Mouse (Mus musculus) limb, embryonic 13.5 days (tissue): ENCODE data around the gene Rassf2. TPM values are rescaled to one million over a fixed set of nuclear protein-coding genes. Genes with fewer than 3 reads are reported as not detected.

Experiments
- ATAC-seq: fragments of 200-750 bp; cut with Nextera tagmentation; 2 replicates; pipeline ENCODE4 v1.8.0; 2017; ENCODE audit warnings: low read depth, moderate number of reproducible peaks, moderate TSS enrichment; ENCODE audit not compliant: low FRiP score
- H3K27ac ChIP-seq: fragments of 300-500 bp; sonication (generic); 2 replicates; pipeline ENCODE4 v1.5.1; 2015; ENCODE audit warnings: inconsistent platforms, mild to moderate bottlenecking, moderate library complexity
- H3K27me3 ChIP-seq: fragments of 300-500 bp; sonication (generic); 2 replicates; pipeline ENCODE4 v1.6.1; 2015; ENCODE audit warnings: mild to moderate bottlenecking, inconsistent platforms
- H3K36me3 ChIP-seq: fragments of 300-500 bp; sonication (generic); 2 replicates; pipeline ENCODE4 v1.6.1; 2015; ENCODE audit warnings: inconsistent platforms, mild to moderate bottlenecking, moderate library complexity
- H3K4me1 ChIP-seq: fragments of 300-500 bp; sonication (generic); 2 replicates; pipeline ENCODE4 v1.6.1; 2015; ENCODE audit warnings: inconsistent platforms
- H3K4me2 ChIP-seq: fragments of 300-500 bp; sonication (generic); replicated peaks from 2 replicates; pipeline ENCODE4 v1.6.1; 2015; ENCODE audit warnings: inconsistent platforms, mild to moderate bottlenecking, moderate library complexity
- H3K4me3 ChIP-seq: fragments of 300-500 bp; sonication (generic); 2 replicates; pipeline ENCODE4 v1.5.1; 2015; ENCODE audit warnings: moderate library complexity, mild to moderate bottlenecking, inconsistent platforms
- H3K9ac ChIP-seq: fragments of 300-500 bp; sonication (generic); 2 replicates; pipeline ENCODE4 v1.6.1; 2015; ENCODE audit warnings: mild to moderate bottlenecking, inconsistent platforms
- H3K9me3 ChIP-seq: fragments of 300-500 bp; sonication (generic); 2 replicates; pipeline ENCODE4 v1.6.1; 2016; ENCODE audit warnings: inconsistent platforms
- WGBS: fragments of 180-500 bp; shearing (Covaris S2); methylation state at CpG from one replicate; pipeline ENCODE4 v1.1.7; 2015; 5-methylcytosine and 5-hydroxymethylcytosine counted together
- polyA plus RNA-seq: library from polyadenylated mRNA; unstranded; fragments of >200 nt; fragmentation: Nextera tagmentation; extraction: Ambion mirVana; gene quantifications from 2 replicates; pipeline ENCODE4 v1.2.1, GENCODE M21; 2015

Gene Rassf2
- polyA plus RNA-seq, 1 experiment from 2014 or later: 9.5 TPM

DNA sequence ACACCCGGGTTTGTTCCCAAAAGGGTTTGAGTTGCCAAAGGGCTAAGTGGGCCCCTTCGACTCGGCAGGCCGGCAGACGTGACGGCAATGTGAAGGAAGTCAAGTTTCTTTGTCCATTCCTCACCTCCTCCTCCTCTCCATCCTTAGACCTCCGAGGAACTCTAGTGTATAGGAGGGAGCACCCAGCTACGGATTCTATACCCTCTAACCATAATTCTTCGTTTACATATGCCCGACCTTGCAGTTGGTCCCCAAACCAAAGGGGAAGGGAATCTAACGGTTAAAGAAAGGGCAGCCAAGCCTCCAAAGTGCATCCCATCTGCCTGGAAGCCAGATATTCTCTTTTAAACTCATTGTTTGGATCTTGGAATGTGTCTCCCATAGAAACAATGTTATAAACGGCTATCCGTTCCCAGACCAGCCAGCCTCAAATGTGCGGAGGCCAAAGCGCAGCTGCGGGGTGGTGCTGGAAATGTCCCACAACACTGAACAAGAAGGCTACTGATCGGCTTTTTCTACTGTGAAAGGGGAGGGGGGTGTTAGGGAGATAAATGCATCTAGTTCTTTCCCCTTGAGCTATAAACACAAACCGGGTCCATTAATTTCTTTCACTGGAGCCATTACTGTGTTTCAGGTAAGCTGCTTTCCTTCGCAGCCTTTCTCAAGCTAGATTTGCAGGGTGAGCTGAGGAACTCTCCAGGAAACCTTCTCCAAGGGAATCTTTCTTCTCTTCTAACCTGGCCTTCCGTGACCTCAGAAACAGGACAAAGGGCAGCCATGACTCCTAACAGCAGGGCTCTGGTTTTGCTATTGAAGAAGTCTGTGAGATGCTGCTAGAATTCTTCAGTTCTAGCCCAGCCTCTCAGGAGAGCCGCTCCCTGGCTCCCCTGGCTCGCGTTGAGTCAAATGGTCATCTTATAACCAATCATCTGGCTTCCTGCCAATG, 633 bp upstream of the Rassf2 start:
- Histone ChIP-seq H3K27me3 (peaks cover 55% of the 10 kb centered on the region), H3K4me3 (peak overlapping the region; percentile 60), H3K36me3 (no peaks in the 10 kb centered on the region), H3K4me1 (peaks cover 23% of the 10 kb centered on the region), H3K9ac (peak overlapping the region; percentile 71), H3K9me3 (no peaks in the 10 kb centered on the region), H3K27ac (peak overlapping the region; percentile 77), H3K4me2 (peak overlapping the region; percentile 92)
- 18% methylated on average over 23 of the region's 23 CpGs for WGBS
- ATAC-seq: peak; percentile 6; the same call in 1 of the 2 replicates

DNA sequence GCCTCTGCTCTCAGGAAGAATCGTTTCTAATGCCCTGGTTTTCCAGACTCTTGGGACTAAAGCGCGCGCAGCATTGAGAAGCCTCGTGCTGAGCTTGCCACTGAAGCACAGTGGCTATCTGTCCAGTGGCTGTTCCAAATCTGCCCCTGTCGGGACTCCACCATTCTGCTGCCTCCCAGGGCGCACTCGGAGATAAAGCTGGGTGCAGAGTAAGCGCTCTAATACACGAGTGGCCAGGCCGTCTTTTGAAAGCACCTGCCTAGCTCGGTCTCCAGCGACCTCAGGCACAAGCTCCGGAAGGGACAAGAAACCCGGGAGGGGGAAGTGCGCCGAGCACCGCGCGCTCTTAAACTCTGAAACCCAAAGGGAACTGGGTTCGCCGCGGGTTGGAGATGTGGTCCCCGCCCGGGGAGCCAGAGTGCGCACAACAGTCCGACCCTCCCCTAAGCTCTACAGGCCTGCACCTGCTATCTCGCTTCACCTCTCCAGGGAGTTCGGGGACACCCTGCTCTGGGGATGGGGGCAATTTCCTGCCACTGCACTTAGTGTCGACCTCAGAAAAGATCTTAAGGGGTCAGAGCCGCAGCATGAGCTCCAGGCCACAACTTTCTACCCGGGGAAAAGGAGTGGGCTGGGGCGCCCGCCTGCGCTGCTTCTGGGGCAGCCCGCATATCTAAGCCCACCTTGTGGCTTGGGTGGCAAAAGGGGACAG, 1.0 kb downstream of the Rassf2 start:
- Histone ChIP-seq H3K9me3 (no peaks in the 10 kb centered on the region), H3K9ac (peak overlapping the region; percentile 71), H3K4me2 (peak overlapping the region; percentile 92), H3K36me3 (no peaks in the 10 kb centered on the region), H3K4me1 (peaks cover 23% of the 10 kb centered on the region), H3K27ac (peak overlapping the region; percentile 22; the same call in 1 of the 2 replicates), H3K4me3 (peak overlapping the region; percentile 60), H3K27me3 (peaks cover 58% of the 10 kb centered on the region)
- peak; percentile 26 for ATAC-seq
- WGBS: under 1% methylated on average over 36 of the region's 36 CpGs

DNA sequence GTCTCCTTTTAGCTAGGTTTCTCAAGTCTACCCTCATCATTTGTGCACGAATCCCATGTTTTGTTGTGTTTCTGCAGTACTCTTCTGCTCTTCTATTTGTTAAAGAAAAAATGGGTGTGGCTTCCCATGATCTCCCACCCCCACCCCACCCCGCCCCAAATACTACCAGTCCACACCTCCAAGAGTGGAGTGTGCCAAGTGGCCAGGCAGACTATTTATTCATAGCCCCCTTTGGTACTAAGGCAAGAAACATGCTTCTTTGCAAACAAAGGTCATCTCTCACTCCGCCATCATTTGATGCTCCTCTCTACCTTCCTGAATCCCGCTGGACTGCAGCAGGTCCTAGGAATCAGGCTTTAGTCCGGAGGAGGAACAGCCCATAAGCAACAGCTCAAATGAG, 2.0 kb downstream of the Rassf2 start:
- H3K27ac ChIP-seq: no peak overlapping the region

DNA sequence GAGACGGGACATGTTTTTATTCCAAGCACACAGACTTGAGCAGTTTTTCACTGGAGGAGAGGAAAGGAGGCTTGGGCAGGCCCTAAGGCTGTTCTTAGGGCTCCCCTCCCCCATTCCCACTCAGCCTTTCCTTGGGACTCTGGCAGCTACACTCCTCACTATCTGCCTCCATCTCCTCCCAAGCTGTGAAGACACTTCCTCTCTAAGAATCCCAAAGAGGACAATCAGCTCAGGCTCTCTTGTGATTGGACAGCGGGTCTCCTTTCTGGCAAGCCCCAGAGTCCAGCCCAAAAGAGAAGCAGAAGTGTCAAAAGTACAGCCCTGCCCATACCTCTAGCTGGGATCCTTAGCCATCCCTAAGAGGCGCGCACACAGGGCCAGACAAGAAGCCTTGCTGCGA, 2.7 kb downstream of the Rassf2 start:
- no peaks in the 10 kb centered on the region for H3K9me3 ChIP-seq
- H3K4me1 ChIP-seq: peaks cover 23% of the 10 kb centered on the region
- no peaks in the 10 kb centered on the region for H3K36me3 ChIP-seq
- no peak overlapping the region for H3K4me3 ChIP-seq
- 50% methylated on average over 5 of the region's 5 CpGs for WGBS
- H3K27ac ChIP-seq: no peak overlapping the region
- peaks cover 58% of the 10 kb centered on the region for H3K27me3 ChIP-seq
- ATAC-seq: no peak
- 0 out of 2 replicates have a peak overlapping the region, but pooled peaks have one; percentile 92 for H3K4me2 ChIP-seq
- H3K9ac ChIP-seq: no peak overlapping the region

More for the DNA sequence above, 2.0 kb downstream of the Rassf2 start:
- H3K4me2 ChIP-seq: peak overlapping the region; percentile 92
- no peaks in the 10 kb centered on the region for H3K9me3 ChIP-seq
- no peaks in the 10 kb centered on the region for H3K36me3 ChIP-seq
- H3K27me3 ChIP-seq: peaks cover 58% of the 10 kb centered on the region
- WGBS: 52% methylated on average over 5 of the region's 5 CpGs
- peak overlapping the region; percentile 60 for H3K4me3 ChIP-seq
- H3K9ac ChIP-seq: no peak overlapping the region
- H3K4me1 ChIP-seq: peaks cover 23% of the 10 kb centered on the region
- ATAC-seq: no peak

DNA sequence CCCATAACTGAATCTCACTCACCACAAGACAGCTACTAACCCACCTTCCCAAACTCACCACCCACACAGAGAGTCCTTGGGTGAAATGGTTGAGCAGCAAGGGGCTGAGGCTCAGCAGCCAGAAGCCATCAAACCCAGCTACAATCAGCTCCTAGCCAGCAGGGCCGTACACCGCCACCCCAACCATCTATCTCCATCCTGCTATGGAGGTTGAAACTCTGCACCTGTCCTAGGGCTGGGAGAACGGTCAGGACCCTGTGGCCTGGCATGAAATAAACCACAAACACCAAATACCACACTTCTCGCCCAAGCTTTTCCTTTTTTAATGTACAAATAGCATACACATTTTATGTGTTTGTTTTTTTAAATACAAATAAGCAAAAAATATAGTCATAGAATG, 6.0 kb downstream of the Rassf2 start:
- Histone ChIP-seq H3K36me3 (no peaks in the 10 kb centered on the region), H3K27ac (no peak overlapping the region), H3K4me2 (no peak overlapping the region), H3K9ac (no peak overlapping the region), H3K27me3 (peaks cover 35% of the 10 kb centered on the region), H3K4me1 (peaks cover 17% of the 10 kb centered on the region), H3K9me3 (no peaks in the 10 kb centered on the region), H3K4me3 (no peak overlapping the region)
- WGBS: 76% methylated on average over 4 of the region's 4 CpGs
- no peak for ATAC-seq

DNA sequence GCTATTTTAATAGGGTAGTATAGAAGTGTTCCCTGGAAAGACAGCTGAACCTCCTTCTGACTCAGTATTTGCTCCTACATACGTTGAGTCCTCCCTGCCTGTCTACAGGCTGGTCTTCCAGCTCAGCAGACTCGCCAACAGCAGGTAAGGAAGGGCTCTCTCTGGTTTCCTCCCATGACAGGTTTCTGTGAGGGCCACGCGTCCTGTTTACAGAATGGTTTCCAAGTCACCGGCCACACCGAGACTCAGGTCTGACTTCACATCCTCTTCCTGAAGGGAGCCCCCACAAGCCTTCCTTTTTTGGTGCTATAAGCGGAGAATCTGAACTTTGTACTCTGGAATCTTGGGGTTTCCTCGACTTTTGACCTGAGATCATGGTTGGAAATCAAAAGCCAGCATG, 7.4 kb downstream of the Rassf2 start:
- H3K27ac ChIP-seq: no peak overlapping the region
- H3K9ac ChIP-seq: no peak overlapping the region
- H3K4me3 ChIP-seq: no peak overlapping the region
- H3K9me3 ChIP-seq: no peaks in the 10 kb centered on the region
- no peak overlapping the region for H3K4me2 ChIP-seq
- no peak for ATAC-seq
- H3K4me1 ChIP-seq: peaks cover 17% of the 10 kb centered on the region
- H3K36me3 ChIP-seq: no peaks in the 10 kb centered on the region
- peaks cover 23% of the 10 kb centered on the region for H3K27me3 ChIP-seq
- 78% methylated on average over 8 of the region's 8 CpGs for WGBS

DNA sequence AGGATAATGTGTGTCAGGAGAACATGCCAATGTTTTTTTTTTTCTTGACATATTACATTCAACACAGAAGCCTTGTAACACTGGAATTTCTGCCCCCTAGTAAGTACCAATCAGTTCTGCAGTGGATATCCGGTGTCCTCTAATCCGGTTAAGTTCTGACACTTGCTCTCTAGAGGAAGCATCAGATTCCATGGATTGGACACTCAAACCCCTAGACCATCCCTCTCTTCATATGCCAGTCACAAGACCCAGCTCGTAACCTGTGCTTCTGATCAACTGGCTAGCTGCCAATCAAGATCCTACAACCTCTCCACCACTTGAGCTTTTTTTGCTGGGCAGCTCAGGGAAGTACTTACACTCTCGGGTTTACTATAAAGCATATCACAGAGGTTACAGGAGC, 8.4 kb downstream of the Rassf2 start:
- H3K4me1 ChIP-seq: peaks cover 21% of the 10 kb centered on the region
- H3K9me3 ChIP-seq: no peaks in the 10 kb centered on the region
- peaks cover 13% of the 10 kb centered on the region for H3K27me3 ChIP-seq
- H3K9ac ChIP-seq: no peak overlapping the region
- H3K36me3 ChIP-seq: no peaks in the 10 kb centered on the region
- H3K27ac ChIP-seq: no peak overlapping the region
- WGBS: 80% methylated on average over 4 of the region's 4 CpGs
- H3K4me3 ChIP-seq: no peak overlapping the region
- no peak for ATAC-seq
- H3K4me2 ChIP-seq: no peak overlapping the region

DNA sequence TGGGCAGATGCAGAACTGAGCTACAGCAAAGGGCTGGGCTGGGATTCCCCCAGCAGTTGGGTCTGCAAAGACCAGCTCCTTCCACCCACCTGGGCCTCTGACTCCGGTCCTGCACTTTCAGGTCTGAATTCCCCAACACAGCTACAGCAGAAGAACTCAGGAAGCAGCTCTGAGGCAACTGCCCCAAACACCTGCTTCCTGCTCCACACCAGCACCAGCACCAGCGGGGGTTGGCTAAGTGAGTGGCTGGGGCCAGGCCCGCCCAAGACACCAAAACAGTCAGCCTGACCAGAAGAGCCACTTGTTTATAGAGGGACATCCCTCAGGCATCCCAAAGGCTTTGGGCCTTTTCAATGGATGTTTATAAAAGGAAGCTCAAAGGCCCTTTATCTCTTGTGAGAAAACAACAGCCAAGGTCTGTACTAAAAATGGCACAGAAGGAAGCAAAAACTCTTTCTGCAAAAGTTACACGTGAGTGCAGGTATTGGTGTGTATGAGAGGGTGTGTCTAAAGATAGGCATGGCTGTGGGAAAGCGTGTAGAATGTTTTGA, 9.0 kb downstream of the Rassf2 start:
- peaks cover 21% of the 10 kb centered on the region for H3K4me1 ChIP-seq
- no peak overlapping the region for H3K4me3 ChIP-seq
- no peak for ATAC-seq
- WGBS: 47% methylated on average over 5 of the region's 5 CpGs
- H3K27me3 ChIP-seq: peaks cover 9% of the 10 kb centered on the region; the same call in 1 of the 2 replicates
- no peaks in the 10 kb centered on the region for H3K9me3 ChIP-seq
- no peak overlapping the region for H3K9ac ChIP-seq
- no peaks in the 10 kb centered on the region for H3K36me3 ChIP-seq
- H3K4me2 ChIP-seq: 0 out of 2 replicates have a peak overlapping the region, but pooled peaks have one; percentile 1
- 0 out of 2 replicates have a peak overlapping the region, but pooled peaks have one; percentile 35 for H3K27ac ChIP-seq

DNA sequence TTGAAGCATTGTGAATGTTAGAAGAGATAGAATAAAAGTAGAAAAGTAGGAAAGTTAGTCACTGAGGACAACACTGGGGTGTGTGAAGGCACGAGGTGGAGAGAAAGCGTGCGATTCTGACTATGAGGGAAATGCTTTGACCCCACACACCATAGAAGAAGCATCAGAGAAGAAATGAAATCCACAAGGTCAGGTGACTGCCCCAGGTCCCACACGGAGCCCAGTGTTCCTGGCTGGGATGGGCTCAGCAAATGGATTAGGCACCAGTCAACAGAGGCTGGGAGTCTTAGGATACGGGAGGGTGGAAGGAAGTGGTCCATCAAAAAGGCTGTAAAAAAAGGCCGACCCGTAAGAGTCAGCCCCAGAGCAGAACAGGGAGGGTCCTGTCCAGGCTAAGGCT, 9.6 kb downstream of the Rassf2 start:
- Histone ChIP-seq H3K9ac (no peak overlapping the region), H3K36me3 (no peaks in the 10 kb centered on the region), H3K4me2 (0 out of 2 replicates have a peak overlapping the region, but pooled peaks have one; percentile 1), H3K9me3 (no peaks in the 10 kb centered on the region), H3K27ac (0 out of 2 replicates have a peak overlapping the region, but pooled peaks have one; percentile 35), H3K4me1 (peaks cover 21% of the 10 kb centered on the region), H3K4me3 (no peak overlapping the region), H3K27me3 (0 out of 2 replicates have a peak, but pooled peaks cover 2% of the 10 kb centered on the region)
- no peak for ATAC-seq
- WGBS: 59% methylated on average over 7 of the region's 7 CpGs

DNA sequence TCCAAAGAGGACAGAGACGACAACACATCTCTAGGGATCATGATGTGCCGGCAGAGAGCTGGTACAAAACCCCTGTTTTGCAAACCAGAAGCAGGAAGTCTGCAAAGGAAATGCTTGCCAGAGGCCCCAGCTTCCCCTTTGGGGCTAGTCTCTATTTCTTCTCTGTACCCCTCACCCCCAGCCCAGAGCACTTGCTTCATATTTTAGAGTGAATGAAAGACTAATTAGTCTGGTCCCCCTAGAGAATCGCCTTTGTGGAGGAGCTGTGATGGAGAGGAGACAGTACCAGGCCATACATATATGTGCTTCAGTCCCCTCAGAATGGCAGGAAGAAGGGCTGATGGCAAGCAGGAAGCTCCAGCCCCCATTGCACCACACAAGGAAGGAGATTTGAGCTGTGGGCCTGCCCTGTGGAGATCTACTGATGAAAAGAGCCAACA, 10.7 kb downstream of the Rassf2 start:
- H3K36me3 ChIP-seq: no peaks in the 10 kb centered on the region
- H3K9me3 ChIP-seq: no peaks in the 10 kb centered on the region
- WGBS: 76% methylated on average over 3 of the region's 3 CpGs
- no peak overlapping the region for H3K27ac ChIP-seq
- no peak overlapping the region for H3K9ac ChIP-seq
- ATAC-seq: no peak
- peaks cover 21% of the 10 kb centered on the region for H3K4me1 ChIP-seq
- H3K4me2 ChIP-seq: no peak overlapping the region
- 0 out of 2 replicates have a peak, but pooled peaks cover 2% of the 10 kb centered on the region for H3K27me3 ChIP-seq
- H3K4me3 ChIP-seq: no peak overlapping the region

DNA sequence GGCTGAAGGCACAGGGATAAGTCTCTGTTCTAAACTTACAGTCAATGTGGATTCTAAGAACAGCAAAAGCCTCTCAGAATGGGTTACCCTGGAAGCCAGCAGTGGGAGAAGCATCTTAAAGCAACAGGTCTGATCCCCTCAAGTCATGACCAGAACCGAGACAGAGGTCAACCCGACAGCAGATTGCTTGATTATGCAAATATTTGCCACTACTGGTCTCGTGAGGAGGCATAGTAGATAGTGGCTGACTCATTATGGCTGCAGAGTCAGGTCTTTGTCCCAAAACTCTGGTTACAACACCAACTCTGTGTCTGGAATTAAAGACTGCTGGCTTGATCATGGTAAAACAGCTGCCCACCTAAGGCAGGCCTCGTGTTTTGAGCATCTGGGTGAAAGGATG, 11.9 kb downstream of the Rassf2 start:
- H3K4me1 ChIP-seq: peaks cover 21% of the 10 kb centered on the region
- H3K27ac ChIP-seq: no peak overlapping the region
- 64% methylated on average over 4 of the region's 4 CpGs for WGBS

More for the DNA sequence above, 11.9 kb downstream of the Rassf2 start:
- Histone ChIP-seq H3K9ac (no peak overlapping the region), H3K4me3 (no peak overlapping the region), H3K9me3 (no peaks in the 10 kb centered on the region), H3K4me2 (no peak overlapping the region), H3K36me3 (no peaks in the 10 kb centered on the region), H3K27me3 (0 out of 2 replicates have a peak, but pooled peaks cover 2% of the 10 kb centered on the region)
- ATAC-seq: no peak
